Mouse (Mus musculus) limb, embryonic 11.5 days (tissue): ENCODE measurements around the gene Fat3. TPM values are rescaled to one million over a fixed set of nuclear protein-coding genes. Genes with fewer than 3 reads are reported as not detected.

Experiments
- ATAC-seq: fragments of 200-750 bp; cut with Nextera tagmentation; 2 replicates; pipeline ENCODE4 v1.8.0; 2017; ENCODE audit warnings: low read depth; ENCODE audit not compliant: insufficient number of reproducible peaks, low FRiP score, low TSS enrichment
- DNase-seq: peaks from one replicate; pipeline ENCODE4 v3.0.0-alpha.2; 2015; ENCODE audit warnings: low spot score
- H3K27ac ChIP-seq: fragments of 300-500 bp; sonication (generic); replicated peaks from 2 replicates; pipeline ENCODE4 v1.5.1; 2014; ENCODE audit warnings: low read depth, mild to moderate bottlenecking, low read length
- H3K27me3 ChIP-seq: fragments of 300-500 bp; sonication (generic); 2 replicates; pipeline ENCODE4 v1.6.1; 2014; ENCODE audit warnings: mild to moderate bottlenecking, low read length, mixed read lengths; ENCODE audit not compliant: control insufficient read depth, insufficient read depth
- H3K36me3 ChIP-seq: fragments of 300-500 bp; sonication (generic); 2 replicates; pipeline ENCODE4 v1.6.1; 2014; ENCODE audit warnings: mild to moderate bottlenecking, low read length, moderate library complexity, mixed read lengths; ENCODE audit not compliant: control insufficient read depth, insufficient read depth
- H3K4me1 ChIP-seq: fragments of 300-500 bp; sonication (generic); 2 replicates; pipeline ENCODE4 v1.6.1; 2014; ENCODE audit warnings: low read length, mixed read lengths; ENCODE audit not compliant: control insufficient read depth, insufficient read depth
- H3K4me2 ChIP-seq: fragments of 300-500 bp; sonication (generic); 2 replicates; pipeline ENCODE4 v1.6.1; 2014; ENCODE audit warnings: low read depth, mild to moderate bottlenecking, moderate library complexity; ENCODE audit not compliant: severe bottlenecking
- H3K4me3 ChIP-seq: fragments of 300-500 bp; sonication (generic); 2 replicates; pipeline ENCODE4 v1.5.1; 2014; ENCODE audit warnings: low read depth, low read length
- H3K9ac ChIP-seq: fragments of 300-500 bp; sonication (generic); 2 replicates; pipeline ENCODE4 v1.6.1; 2014; ENCODE audit warnings: mild to moderate bottlenecking, low read length
- H3K9me3 ChIP-seq: fragments of 300-500 bp; sonication (generic); 2 replicates; pipeline ENCODE4 v1.6.1; 2016; ENCODE audit warnings: low read length; ENCODE audit not compliant: control insufficient read depth
- WGBS: fragments of 180-500 bp; shearing (Covaris S2); extraction: QIAGEN DNeasy Blood & Tissue Kit; methylation state at CpG from one replicate; pipeline ENCODE4 v1.1.7; 2014; 5-methylcytosine and 5-hydroxymethylcytosine counted together
- polyA plus RNA-seq: library from polyadenylated mRNA; unstranded; fragments of >200 nt; fragmentation: Nextera tagmentation; extraction: Ambion mirVana; gene quantifications from 2 replicates; pipeline ENCODE4 v1.2.1, GENCODE M21; 2014

Fat3 gene
- polyA plus RNA-seq, 1 experiment from 2014 or later = 3.4 TPM

DNA sequence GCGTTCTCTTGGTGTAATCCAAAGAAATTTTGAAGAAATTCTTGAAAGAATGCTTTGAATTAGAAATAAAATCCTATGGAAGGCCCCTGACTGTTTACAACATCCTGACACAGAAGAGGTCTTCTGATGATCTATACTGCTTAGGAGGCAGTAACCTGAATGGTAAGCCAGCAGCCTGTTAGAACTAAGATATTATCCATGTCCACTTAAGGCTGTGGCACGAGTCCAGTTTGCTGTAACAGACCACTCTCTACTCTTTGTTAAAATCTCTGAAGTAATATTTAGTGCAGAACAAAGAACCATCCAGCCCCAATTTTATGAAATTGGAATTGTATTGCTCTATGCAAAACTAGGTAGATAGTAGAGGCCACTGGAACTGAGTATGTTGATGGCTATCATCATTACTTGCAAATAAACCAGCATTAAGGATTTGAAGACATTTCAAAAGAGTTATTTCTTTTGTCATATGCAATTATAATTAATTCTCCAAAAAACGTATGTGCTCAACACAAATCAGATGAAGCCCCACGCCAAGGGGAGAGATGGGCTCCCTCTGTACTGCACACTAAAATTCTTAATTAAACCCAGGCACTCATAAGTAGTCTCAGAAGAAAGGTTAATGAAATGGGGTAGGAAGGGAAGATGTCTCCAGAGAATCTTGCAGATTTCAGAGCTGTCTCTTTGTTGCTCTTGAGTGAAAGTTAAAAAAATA is 230.9 kb downstream of the Fat3 start:
- no peaks in the 10 kb centered on the region for H3K9me3 ChIP-seq
- H3K4me2 ChIP-seq = no peak overlapping the region
- H3K9ac ChIP-seq = no peak overlapping the region
- no peaks in the 10 kb centered on the region for H3K36me3 ChIP-seq
- H3K27ac ChIP-seq = no peak overlapping the region
- H3K4me3 ChIP-seq = no peak overlapping the region
- H3K4me1 ChIP-seq = no peaks in the 10 kb centered on the region
- no peak for ATAC-seq
- WGBS = 62% methylated on average over 4 of the region's 4 CpGs
- no peaks in the 10 kb centered on the region for H3K27me3 ChIP-seq
- no peak for DNase-seq

DNA sequence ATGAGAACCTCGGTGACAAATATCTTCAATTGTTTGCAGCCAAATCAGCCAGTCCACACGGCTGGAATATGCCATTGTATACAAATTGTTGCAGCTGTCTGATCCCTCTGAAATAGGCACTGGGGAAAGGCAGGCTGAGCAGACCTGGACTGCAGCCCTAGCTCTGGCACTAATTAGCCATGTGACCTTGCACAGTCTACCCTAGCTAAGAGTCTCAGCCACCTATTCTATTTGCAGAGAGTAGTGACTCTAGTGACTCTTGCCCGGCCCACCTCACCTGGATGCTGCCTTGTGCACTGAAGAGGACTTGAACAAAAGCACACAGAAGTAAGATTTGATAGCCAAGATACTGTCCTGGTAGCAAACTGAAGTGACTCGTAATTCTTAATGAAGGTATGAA is 235.6 kb downstream of the Fat3 start:
- H3K4me1 ChIP-seq = no peaks in the 10 kb centered on the region
- peak; percentile 23 for DNase-seq
- H3K27me3 ChIP-seq = no peaks in the 10 kb centered on the region
- no peak overlapping the region for H3K27ac ChIP-seq
- no peaks in the 10 kb centered on the region for H3K9me3 ChIP-seq
- H3K4me2 ChIP-seq = no peak overlapping the region
- ATAC-seq = no peak
- H3K4me3 ChIP-seq = no peak overlapping the region
- no peaks in the 10 kb centered on the region for H3K36me3 ChIP-seq
- H3K9ac ChIP-seq = no peak overlapping the region
- 66% methylated on average over 4 of the region's 4 CpGs for WGBS

DNA sequence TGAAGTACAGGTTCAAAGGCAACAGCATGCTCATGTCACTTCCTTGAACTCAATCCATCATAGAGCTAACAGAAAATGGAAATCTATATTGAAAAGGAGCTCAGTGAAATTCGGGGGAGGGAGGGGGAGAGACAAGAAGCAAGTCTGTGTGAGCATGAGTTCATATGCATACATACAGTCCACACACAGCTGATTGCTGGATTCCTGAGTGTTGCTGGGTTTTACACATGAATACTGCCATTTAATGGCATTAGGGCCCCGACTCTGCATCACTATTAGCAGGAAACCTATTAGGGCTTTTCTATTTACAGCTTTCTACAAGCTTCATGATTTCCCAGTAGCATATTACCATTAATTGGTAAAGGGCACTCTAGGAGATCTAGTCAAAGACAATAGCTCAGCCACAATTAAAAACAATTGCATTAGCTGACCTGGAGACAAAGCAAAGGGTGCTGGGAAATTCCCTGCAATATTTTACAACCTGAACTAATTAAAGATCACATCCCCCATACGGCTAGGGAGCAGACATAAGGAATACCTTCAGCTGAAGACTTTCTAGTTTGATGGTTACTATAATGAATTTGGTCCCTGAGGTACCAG is 243.7 kb downstream of the Fat3 start:
- no peak for DNase-seq
- H3K4me1 ChIP-seq = peaks cover 4% of the 10 kb centered on the region; the same call in 1 of the 2 replicates
- no peak overlapping the region for H3K9ac ChIP-seq
- no peak overlapping the region for H3K4me2 ChIP-seq
- no peaks in the 10 kb centered on the region for H3K9me3 ChIP-seq
- WGBS = 36% methylated on average over 3 of the region's 3 CpGs
- H3K36me3 ChIP-seq = no peaks in the 10 kb centered on the region
- ATAC-seq = no peak
- no peak overlapping the region for H3K4me3 ChIP-seq
- H3K27ac ChIP-seq = no peak overlapping the region
- no peaks in the 10 kb centered on the region for H3K27me3 ChIP-seq

DNA sequence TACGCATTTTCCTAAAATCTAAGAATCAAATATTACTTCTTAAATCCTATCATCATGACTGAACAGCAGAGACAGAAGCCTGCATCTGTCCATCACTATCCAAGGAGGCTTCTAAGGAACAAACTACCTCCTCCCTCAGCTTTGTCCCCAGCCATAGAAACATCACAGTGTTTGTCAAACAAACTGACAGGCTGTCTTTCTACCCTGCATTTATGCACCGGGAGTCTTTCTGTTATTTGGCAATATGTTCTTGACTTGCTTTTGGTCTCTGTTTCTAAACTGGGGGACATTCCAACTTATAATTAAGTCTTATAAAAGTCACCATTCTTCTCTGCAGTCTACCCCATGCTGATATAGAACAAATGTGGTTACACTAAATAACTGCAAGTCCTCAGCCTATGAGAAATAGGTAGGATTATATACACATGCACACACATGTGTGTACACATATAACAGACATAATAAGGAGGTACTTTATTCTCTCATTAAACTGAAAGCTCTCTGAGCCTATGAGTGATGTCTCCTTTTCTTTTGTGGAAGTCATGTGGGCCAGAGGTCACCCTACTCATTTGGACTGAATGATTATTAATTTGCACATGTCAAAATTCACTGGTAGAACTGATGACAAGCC is 244.4 kb downstream of the Fat3 start:
- no peak overlapping the region for H3K27ac ChIP-seq
- H3K4me2 ChIP-seq = no peak overlapping the region
- WGBS = 77% methylated on average over 2 of the region's 2 CpGs
- no peaks in the 10 kb centered on the region for H3K27me3 ChIP-seq
- H3K4me1 ChIP-seq = peaks cover 4% of the 10 kb centered on the region; the same call in 1 of the 2 replicates
- ATAC-seq (no peak), DNase-seq (no peak)
- H3K9ac ChIP-seq = no peak overlapping the region
- no peak overlapping the region for H3K4me3 ChIP-seq
- no peaks in the 10 kb centered on the region for H3K9me3 ChIP-seq
- H3K36me3 ChIP-seq = no peaks in the 10 kb centered on the region

DNA sequence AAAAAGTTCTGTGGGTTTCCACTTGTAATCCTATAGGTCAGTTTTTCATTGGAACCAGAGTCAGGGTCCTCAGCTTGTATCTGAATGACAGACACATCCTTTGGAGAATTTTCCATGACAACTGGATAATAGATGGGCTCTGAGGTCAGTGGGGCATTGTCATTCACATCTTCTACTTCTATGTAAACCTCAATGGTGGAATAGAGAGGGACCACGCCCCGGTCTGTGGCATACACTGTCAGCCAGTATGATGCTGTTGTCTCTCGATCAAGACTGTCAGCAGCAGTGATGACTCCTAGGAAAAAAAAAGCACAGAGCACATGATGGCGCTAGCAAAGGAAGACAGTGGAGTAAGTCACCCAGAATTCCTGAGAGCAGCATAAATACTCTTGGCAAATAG is 254.3 kb downstream of the Fat3 start:
- Histone ChIP-seq H3K4me1 (no peaks in the 10 kb centered on the region), H3K27ac (no peak overlapping the region), H3K4me3 (no peak overlapping the region), H3K9me3 (no peaks in the 10 kb centered on the region), H3K4me2 (no peak overlapping the region), H3K9ac (no peak overlapping the region), H3K36me3 (no peaks in the 10 kb centered on the region), H3K27me3 (no peaks in the 10 kb centered on the region)
- DNase-seq = no peak
- no peak for ATAC-seq
- 85% methylated on average over 4 of the region's 4 CpGs for WGBS

DNA sequence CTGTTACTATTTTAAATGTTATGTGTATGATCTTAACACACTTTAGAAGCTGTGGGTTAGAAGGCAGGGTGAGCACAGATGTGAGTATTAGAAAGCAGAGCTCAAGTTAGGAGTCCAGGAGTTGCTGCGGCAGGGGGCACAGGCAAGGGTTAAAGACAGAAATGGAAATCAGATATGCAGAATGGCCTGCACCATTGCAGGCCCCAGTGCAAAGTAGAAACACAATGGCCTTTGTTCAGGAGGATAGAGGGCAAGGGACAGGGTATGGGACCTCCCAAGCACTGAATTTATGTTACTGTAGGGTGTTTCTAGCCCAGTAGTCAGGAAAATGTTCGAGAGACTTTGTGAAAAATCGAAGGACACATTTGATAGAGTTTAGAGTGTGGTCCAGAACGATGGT is 269.5 kb downstream of the Fat3 start:
- WGBS = 69% methylated on average over 4 of the region's 4 CpGs
- H3K4me3 ChIP-seq = no peak overlapping the region
- H3K27ac ChIP-seq = no peak overlapping the region
- no peak overlapping the region for H3K4me2 ChIP-seq
- ATAC-seq (no peak), DNase-seq (no peak)
- H3K9ac ChIP-seq = no peak overlapping the region
- H3K9me3 ChIP-seq = no peaks in the 10 kb centered on the region
- H3K4me1 ChIP-seq = no peaks in the 10 kb centered on the region
- H3K36me3 ChIP-seq = no peaks in the 10 kb centered on the region
- H3K27me3 ChIP-seq = no peaks in the 10 kb centered on the region

GRCm38 (mm10) chr9:16228919-16229318 is 272.2 kb downstream of the Fat3 start:
- no peaks in the 10 kb centered on the region for H3K36me3 ChIP-seq
- H3K4me1 ChIP-seq = no peaks in the 10 kb centered on the region
- H3K27me3 ChIP-seq = no peaks in the 10 kb centered on the region
- no peak overlapping the region for H3K27ac ChIP-seq
- H3K4me3 ChIP-seq = no peak overlapping the region
- no peak overlapping the region for H3K4me2 ChIP-seq
- H3K9me3 ChIP-seq = no peaks in the 10 kb centered on the region
- ATAC-seq (no peak), DNase-seq (no peak)
- H3K9ac ChIP-seq = no peak overlapping the region
- 77% methylated on average over 5 of the region's 5 CpGs for WGBS

DNA sequence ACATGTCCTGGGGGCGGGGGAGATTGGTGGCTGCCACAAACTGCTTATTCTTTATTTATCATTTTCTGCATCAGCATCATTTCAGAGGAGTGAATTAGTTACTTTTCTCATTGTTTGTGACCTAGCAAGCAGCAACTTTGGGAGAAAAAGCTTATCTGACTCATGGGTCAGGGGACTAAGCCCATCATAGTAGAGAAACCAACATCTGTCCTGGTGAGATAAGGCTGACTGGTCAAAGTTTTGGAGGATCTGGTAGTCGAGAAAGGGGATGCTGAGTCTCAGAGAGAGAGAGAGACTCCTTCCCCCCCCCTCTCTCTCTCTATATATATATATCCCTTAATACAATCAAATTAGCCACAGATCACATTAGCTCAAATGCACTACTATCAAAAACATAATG is 273.7 kb downstream of the Fat3 start:
- Histone ChIP-seq H3K27ac (no peak overlapping the region), H3K27me3 (no peaks in the 10 kb centered on the region), H3K36me3 (no peaks in the 10 kb centered on the region), H3K9me3 (no peaks in the 10 kb centered on the region), H3K4me3 (no peak overlapping the region), H3K4me2 (no peak overlapping the region), H3K9ac (no peak overlapping the region), H3K4me1 (no peaks in the 10 kb centered on the region)
- 73% methylated on average over 2 of the region's 2 CpGs for WGBS
- ATAC-seq (0 out of 2 replicates have a peak, but pooled peaks have one; percentile 44), DNase-seq (no peak)
